Mouse (Mus musculus) embryonic facial prominence, embryonic 11.5 days (tissue): Measurements from ENCODE around the gene Tpsab1. TPM values are rescaled to one million over a fixed set of nuclear protein-coding genes. Genes with fewer than 3 reads are reported as not detected.
A peak's percentile ranks its signal among the peaks of the same experiment; 100 is the strongest.

Experiments used
- ATAC-seq: fragments of 200-750 bp; cut with Nextera tagmentation; replicated peaks from 2 replicates; pipeline ENCODE4 v1.8.0; 2017; ENCODE audit warnings: low read depth; ENCODE audit not compliant: insufficient number of reproducible peaks, low FRiP score, low TSS enrichment
- DNase-seq: peaks from one replicate; pipeline ENCODE4 v3.0.0-alpha.2; 2015; ENCODE audit warnings: low spot score
- H3K27ac ChIP-seq: fragments of 300-500 bp; sonication (generic); replicated peaks from 2 replicates; pipeline ENCODE4 v1.5.1; 2014; ENCODE audit warnings: mild to moderate bottlenecking, low read depth, low read length, control low read depth
- H3K27me3 ChIP-seq: fragments of 300-500 bp; sonication (generic); 2 replicates; pipeline ENCODE4 v1.6.1; 2014; ENCODE audit warnings: mild to moderate bottlenecking, low read length, moderate library complexity, mixed read lengths; ENCODE audit not compliant: control insufficient read depth, insufficient read depth
- H3K36me3 ChIP-seq: fragments of 300-500 bp; sonication (generic); replicated peaks from 2 replicates; pipeline ENCODE4 v1.6.1; 2014; ENCODE audit warnings: low read depth, mild to moderate bottlenecking, low read length, moderate library complexity, mixed read lengths; ENCODE audit not compliant: control insufficient read depth, insufficient read depth
- H3K4me1 ChIP-seq: fragments of 300-500 bp; sonication (generic); 2 replicates; pipeline ENCODE4 v1.6.1; 2014; ENCODE audit warnings: low read length, mixed read lengths; ENCODE audit not compliant: control insufficient read depth, insufficient read depth
- H3K4me2 ChIP-seq: fragments of 300-500 bp; sonication (generic); 2 replicates; pipeline ENCODE4 v1.6.1; 2014; ENCODE audit warnings: low read depth, mild to moderate bottlenecking, control low read depth, low read length, moderate library complexity
- H3K4me3 ChIP-seq: fragments of 300-500 bp; sonication (generic); 2 replicates; pipeline ENCODE4 v1.5.1; 2014; ENCODE audit warnings: low read depth, low read length, control low read depth
- H3K9ac ChIP-seq: fragments of 300-500 bp; sonication (generic); replicated peaks from 2 replicates; pipeline ENCODE4 v1.6.1; 2014; ENCODE audit warnings: mild to moderate bottlenecking, control low read depth, low read length
- H3K9me3 ChIP-seq: fragments of 300-500 bp; sonication (generic); replicated peaks from 2 replicates; pipeline ENCODE4 v1.6.1; 2016; ENCODE audit warnings: mild to moderate bottlenecking, low read length, inconsistent platforms, mixed read lengths; ENCODE audit not compliant: control insufficient read depth
- WGBS: fragments of 180-500 bp; shearing (Covaris S2); extraction: QIAGEN DNeasy Blood & Tissue Kit; methylation state at CpG from one replicate; pipeline ENCODE4 v1.1.7; 2014; 5-methylcytosine and 5-hydroxymethylcytosine counted together
- polyA plus RNA-seq: library from polyadenylated mRNA; unstranded; fragments of >200 nt; fragmentation: Nextera tagmentation; extraction: Ambion mirVana; gene quantifications from 2 replicates; pipeline ENCODE4 v1.2.1, GENCODE M21; 2014

Gene Tpsab1
- polyA plus RNA-seq, 1 experiment from 2014 or later: not detected

DNA sequence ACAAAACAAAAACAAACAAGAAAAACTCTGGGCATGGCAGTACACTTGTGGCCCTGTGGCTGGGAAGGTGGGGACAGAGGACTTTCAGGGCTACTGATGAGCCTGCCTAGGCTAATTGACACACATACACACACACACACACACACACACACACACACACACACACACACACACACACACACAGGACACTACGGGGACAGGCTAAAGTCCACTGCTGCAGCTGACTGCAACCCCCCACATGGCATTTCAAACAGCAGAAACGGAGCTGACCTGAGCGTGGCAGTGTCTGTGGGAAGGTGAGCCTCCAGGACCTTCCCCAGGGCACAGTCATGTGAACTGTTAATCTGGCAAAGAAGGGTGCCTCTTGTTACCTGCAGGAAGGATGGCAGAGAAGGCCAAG, 3.9 kb downstream of the Tpsab1 start:
- Histone ChIP-seq H3K27me3 (no peaks in the 10 kb centered on the region), H3K4me1 (no peaks in the 10 kb centered on the region), H3K9me3 (no peaks in the 10 kb centered on the region), H3K36me3 (no peaks in the 10 kb centered on the region), H3K4me3 (no peak overlapping the region), H3K4me2 (no peak overlapping the region), H3K9ac (no peak overlapping the region), H3K27ac (no peak overlapping the region)
- DNase-seq (no peak), ATAC-seq (no peak)
- whole genome bisulfite sequencing: 56% methylated on average over 3 of the region's 3 CpGs

DNA sequence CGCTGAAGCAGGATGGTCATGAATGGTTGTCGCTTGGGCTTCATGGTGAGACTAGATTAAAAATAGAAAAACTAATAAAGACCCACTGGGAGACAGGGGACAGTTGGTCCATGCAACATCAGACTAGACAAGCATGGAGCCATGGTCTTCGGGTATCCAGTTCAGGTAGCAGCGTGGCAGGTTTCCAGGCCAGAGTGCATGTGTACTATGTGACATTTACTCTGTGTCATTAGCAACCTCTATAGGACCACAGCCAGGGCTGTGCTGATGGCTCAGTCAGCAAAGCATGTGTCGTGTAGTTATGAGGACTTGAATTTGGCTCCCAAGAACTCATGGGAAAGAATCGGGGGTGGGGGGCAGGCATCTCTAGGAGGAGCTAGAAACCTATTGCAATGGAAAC, 5.4 kb downstream of the Tpsab1 start:
- 88% methylated on average over 6 of the region's 6 CpGs for WGBS
- no peak overlapping the region for H3K4me3 ChIP-seq
- no peak overlapping the region for H3K27ac ChIP-seq
- no peaks in the 10 kb centered on the region for H3K36me3 ChIP-seq
- no peak overlapping the region for H3K4me2 ChIP-seq
- no peaks in the 10 kb centered on the region for H3K9me3 ChIP-seq
- no peaks in the 10 kb centered on the region for H3K4me1 ChIP-seq
- no peaks in the 10 kb centered on the region for H3K27me3 ChIP-seq
- ATAC-seq (no peak), DNase-seq (no peak)
- H3K9ac ChIP-seq: no peak overlapping the region

DNA sequence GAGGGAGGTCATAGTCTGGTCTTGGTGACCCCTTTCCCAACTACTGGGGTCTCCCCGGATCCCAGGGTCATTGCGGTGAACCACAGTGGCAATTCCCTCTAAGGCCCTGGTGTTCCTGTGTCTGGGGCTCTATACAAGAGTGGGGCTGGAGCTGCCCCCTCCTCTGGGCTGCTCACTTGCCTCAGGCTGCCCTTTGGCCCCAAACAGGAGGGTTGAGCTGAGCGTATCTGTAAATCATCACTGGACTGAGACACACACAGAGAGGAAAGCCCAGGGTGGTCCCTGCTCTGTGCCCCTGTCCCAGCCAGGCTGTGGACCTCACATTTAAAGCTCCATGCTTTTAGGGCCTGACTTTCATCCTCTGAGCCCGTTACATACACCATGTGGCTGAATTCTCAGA, 7.1 kb downstream of the Tpsab1 start:
- no peak for ATAC-seq
- Histone ChIP-seq H3K9me3 (no peaks in the 10 kb centered on the region), H3K4me3 (no peak overlapping the region), H3K9ac (no peak overlapping the region), H3K27ac (no peak overlapping the region), H3K4me2 (no peak overlapping the region), H3K36me3 (no peaks in the 10 kb centered on the region), H3K4me1 (no peaks in the 10 kb centered on the region), H3K27me3 (no peaks in the 10 kb centered on the region)
- 80% methylated on average over 4 of the region's 4 CpGs for WGBS
- no peak for DNase-seq

DNA sequence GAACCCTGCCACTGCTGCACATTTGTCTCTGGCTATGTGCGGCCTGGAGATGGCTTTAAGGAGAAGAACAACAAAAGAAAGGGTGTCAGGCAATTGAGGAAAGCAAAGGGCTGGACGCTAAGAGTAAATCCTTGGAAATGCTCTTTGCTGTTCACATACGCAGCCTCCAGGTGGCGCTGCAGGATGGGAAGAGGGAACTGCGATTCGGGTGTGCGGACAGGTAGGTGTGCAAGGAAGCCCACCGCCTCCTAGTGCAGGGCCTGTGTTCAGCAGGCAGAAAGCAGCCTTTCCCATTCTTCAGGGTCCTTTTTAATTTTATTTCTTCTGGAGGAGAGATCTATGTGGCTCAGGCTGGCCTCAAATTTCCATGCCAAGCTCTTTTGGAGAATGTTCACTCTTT, 11.4 kb downstream of the Tpsab1 start:
- Histone ChIP-seq H3K4me2 (no peak overlapping the region), H3K9me3 (no peaks in the 10 kb centered on the region), H3K36me3 (no peaks in the 10 kb centered on the region), H3K4me1 (no peaks in the 10 kb centered on the region), H3K27me3 (no peaks in the 10 kb centered on the region), H3K4me3 (no peak overlapping the region), H3K9ac (no peak overlapping the region), H3K27ac (no peak overlapping the region)
- ATAC-seq: no peak
- DNase-seq: peak; percentile 89
- WGBS: under 1% methylated on average over 8 of the region's 8 CpGs

- Histone ChIP-seq H3K27me3 (no peaks in the 10 kb centered on the region), H3K4me3 (no peak overlapping the region), H3K4me2 (no peak overlapping the region), H3K4me1 (no peaks in the 10 kb centered on the region), H3K27ac (no peak overlapping the region), H3K9me3 (no peaks in the 10 kb centered on the region), H3K36me3 (no peaks in the 10 kb centered on the region), H3K9ac (no peak overlapping the region; the same call in 1 of the 2 replicates)
- DNase-seq (no peak), ATAC-seq (no peak)
- WGBS: 74% methylated on average over 9 of the region's 9 CpGs
These were observed 13.0 kb downstream of the Tpsab1 start for GRCm38 (mm10) chr17:25332321-25332720.

- Histone ChIP-seq H3K9me3 (no peaks in the 10 kb centered on the region), H3K27ac (no peak overlapping the region), H3K4me3 (no peak overlapping the region), H3K27me3 (no peaks in the 10 kb centered on the region), H3K4me1 (no peaks in the 10 kb centered on the region), H3K9ac (no peak overlapping the region), H3K36me3 (no peaks in the 10 kb centered on the region), H3K4me2 (no peak overlapping the region)
- WGBS: 27% methylated on average over 2 of the region's 2 CpGs
- DNase-seq (no peak), ATAC-seq (no peak)
These were observed 22.4 kb downstream of the Tpsab1 start for GRCm38 (mm10) chr17:25322930-25323329.

- no peak overlapping the region for H3K27ac ChIP-seq
- no peaks in the 10 kb centered on the region for H3K36me3 ChIP-seq
- no peaks in the 10 kb centered on the region for H3K4me1 ChIP-seq
- no peaks in the 10 kb centered on the region for H3K27me3 ChIP-seq
- 86% methylated on average over 8 of the region's 8 CpGs for WGBS
- H3K4me2 ChIP-seq: no peak overlapping the region
- no peak for ATAC-seq
- no peak for DNase-seq
- no peak overlapping the region for H3K4me3 ChIP-seq
- H3K9ac ChIP-seq: no peak overlapping the region
- no peaks in the 10 kb centered on the region for H3K9me3 ChIP-seq
These were observed 24.5 kb downstream of the Tpsab1 start for GRCm38 (mm10) chr17:25320819-25321218.

GRCm38 (mm10) chr17:25318354-25318753, 27.0 kb downstream of the Tpsab1 start, which contains the start of gene Prss29:
Gene Prss29, plus strand, starts transcription at chr17:25318654.
- Histone ChIP-seq H3K27ac (no peak within 1 kb of the TSS), H3K9me3 (no peaks in the 10 kb centered on the region), H3K9ac (no peak within 1 kb of the TSS), H3K4me3 (no peak within 1 kb of the TSS), H3K27me3 (no peaks in the 10 kb centered on the region), H3K4me2 (no peak within 1 kb of the TSS), H3K36me3 (no peaks in the 10 kb centered on the region), H3K4me1 (no peaks in the 10 kb centered on the region)
- DNase-seq (no peak), ATAC-seq (no peak)
- 81% methylated on average over 5 of the region's 5 CpGs for WGBS
